ENCODE assay signal across 8 mouse cellular contexts in genomic region chr15:100598287-100598882, GRCm38 (mm10). TPM values are rescaled to one million over a fixed set of nuclear protein-coding genes. Genes with fewer than 3 reads are reported as not detected.
DNase-seq lines count a peak whose midpoint lies in the region; ATAC-seq and TF ChIP-seq lines count a peak whose summit lies in the region.

No protein-coding gene starts in this region.

- 22% methylated on average over 9 of the region's 9 CpGs for WGBS in kidney, embryonic 15.5 days
- 26% methylated on average over 9 of the region's 9 CpGs for WGBS in hindbrain, embryonic 11.5 days
- 29% methylated on average over 9 of the region's 9 CpGs for WGBS in lung, adult 2 months
- 17% methylated on average over 9 of the region's 9 CpGs for WGBS in stomach, embryonic 15.5 days

- peak overlapping the region; percentile 70 for H3K9ac ChIP-seq in kidney, embryonic 15.5 days
- H3K9ac ChIP-seq in hindbrain, embryonic 11.5 days (ENCODE audit: low read depth, low read length) = peak overlapping the region; percentile 91
- H3K9ac ChIP-seq in stomach, embryonic 15.5 days = no peak overlapping the region

- TF ChIP-seq CTCF in lung, adult 2 months (IDR thresholded peaks at IDR 0.05; ENCODE audit: insufficient read depth, low read length) = no peak

- H3K27me3 ChIP-seq in kidney, embryonic 15.5 days = peaks cover 13% of the 10 kb centered on the region
- H3K27me3 ChIP-seq in hindbrain, embryonic 11.5 days (ENCODE audit: control insufficient read depth, insufficient read depth, low read length) = peaks cover 16% of the 10 kb centered on the region
- H3K27me3 ChIP-seq in stomach, embryonic 15.5 days (replicated peaks) = 0 out of 2 replicates have a peak, but pooled peaks cover 4% of the 10 kb centered on the region

- peak overlapping the region; percentile 69 for H3K4me3 ChIP-seq in kidney, embryonic 15.5 days (replicated peaks)
- peak overlapping the region; percentile 77 for H3K4me3 ChIP-seq in hindbrain, embryonic 11.5 days (ENCODE audit: low read depth, low read length)
- H3K4me3 ChIP-seq in lung, adult 2 months (replicated peaks; ENCODE audit: extremely low read depth, low read depth, low read length) = peak overlapping the region; percentile 86
- H3K4me3 ChIP-seq in stomach, embryonic 15.5 days (replicated peaks) = peak overlapping the region; percentile 79

- H3K36me3 ChIP-seq in kidney, embryonic 15.5 days = no peaks in the 10 kb centered on the region
- no peaks in the 10 kb centered on the region for H3K36me3 ChIP-seq in hindbrain, embryonic 11.5 days (ENCODE audit: control insufficient read depth, insufficient read depth, low read length)
- no peaks in the 10 kb centered on the region for H3K36me3 ChIP-seq in stomach, embryonic 15.5 days

- intact Hi-C loops in gastrocnemius, postnatal 14 days (cut with DNase I; ENCODE audit: low total_unique reads) = no loop called here

- no peak for TF ChIP-seq POLR2A in lung, adult 2 months (IDR thresholded peaks at IDR 0.05; ENCODE audit: borderline replicate concordance, extremely low read depth, low read depth, low read length)

- no peaks in the 10 kb centered on the region for H3K9me3 ChIP-seq in kidney, embryonic 15.5 days (replicated peaks)
- H3K9me3 ChIP-seq in hindbrain, embryonic 11.5 days (ENCODE audit: control insufficient read depth, low read length) = no peaks in the 10 kb centered on the region
- H3K9me3 ChIP-seq in stomach, embryonic 15.5 days = no peaks in the 10 kb centered on the region

- H3K4me2 ChIP-seq in kidney, embryonic 15.5 days = peak overlapping the region; percentile 98
- H3K4me2 ChIP-seq in hindbrain, embryonic 11.5 days (replicated peaks; ENCODE audit: low read depth, low read length) = peak overlapping the region; percentile 81
- peak overlapping the region; percentile 98 for H3K4me2 ChIP-seq in stomach, embryonic 15.5 days

- DNase-seq in kidney, adult 11 months = no peak
- no peak for DNase-seq in hindbrain, embryonic 11.5 days (ENCODE audit: low spot score)
- peak; percentile 52 for DNase-seq in lung, adult 2 months
- DNase-seq in gastrocnemius, postnatal 25 days = no peak
- DNase-seq in gastrocnemius, postnatal 14 days = no peak
- no peak for DNase-seq in right cerebral cortex, postnatal 14 days

- peaks cover 33% of the 10 kb centered on the region for H3K4me1 ChIP-seq in kidney, embryonic 15.5 days
- peaks cover 5% of the 10 kb centered on the region; the same call in 1 of the 2 replicates for H3K4me1 ChIP-seq in hindbrain, embryonic 11.5 days (replicated peaks; ENCODE audit: control insufficient read depth, insufficient read depth, low read length)
- peaks cover 7% of the 10 kb centered on the region; the same call in 1 of the 2 replicates for H3K4me1 ChIP-seq in lung, adult 2 months (ENCODE audit: control insufficient read depth, insufficient read depth, low read length)
- H3K4me1 ChIP-seq in stomach, embryonic 15.5 days = 0 out of 2 replicates have a peak, but pooled peaks cover 5% of the 10 kb centered on the region

- peak overlapping the region; percentile 80; the same call in 1 of the 2 replicates for H3K27ac ChIP-seq in kidney, embryonic 15.5 days
- H3K27ac ChIP-seq in hindbrain, embryonic 11.5 days (ENCODE audit: low read depth, low read length) = no peak overlapping the region
- H3K27ac ChIP-seq in stomach, embryonic 15.5 days = no peak overlapping the region

- no peak for ATAC-seq in kidney, embryonic 15.5 days (replicated peaks; ENCODE audit: low FRiP score)
- ATAC-seq in hindbrain, embryonic 11.5 days (ENCODE audit: low FRiP score) = no peak
- no peak for ATAC-seq in stomach, embryonic 15.5 days (ENCODE audit: insufficient read depth, low FRiP score, low read depth)

RNA-seq across cellular contexts. Expression of gene Pou6f1, which starts 1.4 kb away (rescaled TPM):
- polyA plus RNA-seq in kidney, embryonic 15.5 days (2015; fragmentation: Nextera tagmentation; extraction: Ambion mirVana) = 8.4 and 9.1 TPM in 2 replicates
- 15.7 and 16.2 TPM in 2 replicates for polyA plus RNA-seq in hindbrain, embryonic 11.5 days (2014; fragmentation: Nextera tagmentation; extraction: Ambion mirVana)
- 34.8 and 40.2 TPM in 2 replicates for polyA plus RNA-seq in lung, adult 2 months (2012; rRNA removed)
- polyA plus RNA-seq in stomach, embryonic 15.5 days (2015; fragmentation: Nextera tagmentation; extraction: Ambion mirVana) = 4.7 and 4.9 TPM in 2 replicates
- total RNA-seq in gastrocnemius, postnatal 25 days (2021) = 10 to 100 TPM; 12.3 to 12.5 TPM
- total RNA-seq in gastrocnemius, postnatal 14 days (2021) = 1 to 10 TPM; 7.6 to 9.7 TPM

RNA-seq across cellular contexts. Expression of gene Dazap2, which starts 16.8 kb away (rescaled TPM):
- polyA plus RNA-seq in kidney, embryonic 15.5 days (2015; fragmentation: Nextera tagmentation; extraction: Ambion mirVana) = 237 and 241 TPM in 2 replicates
- 256 and 266 TPM in 2 replicates for polyA plus RNA-seq in hindbrain, embryonic 11.5 days (2014; fragmentation: Nextera tagmentation; extraction: Ambion mirVana)
- polyA plus RNA-seq in lung, adult 2 months (2012; rRNA removed) = 846 and 1,111 TPM in 2 replicates
- polyA plus RNA-seq in stomach, embryonic 15.5 days (2015; fragmentation: Nextera tagmentation; extraction: Ambion mirVana) = 194 and 215 TPM in 2 replicates
- total RNA-seq in gastrocnemius, postnatal 25 days (2021) = 10 to 100 TPM; 51.9 to 55.1 TPM
- total RNA-seq in gastrocnemius, postnatal 14 days (2021) = 10 to 100 TPM; 58.7 to 62.1 TPM

RNA-seq across cellular contexts. Expression of gene Smagp, which starts 38.4 kb away (rescaled TPM):
- polyA plus RNA-seq in kidney, embryonic 15.5 days (2015; fragmentation: Nextera tagmentation; extraction: Ambion mirVana) = 30.0 and 33.1 TPM in 2 replicates
- 4.1 and 5.5 TPM in 2 replicates for polyA plus RNA-seq in hindbrain, embryonic 11.5 days (2014; fragmentation: Nextera tagmentation; extraction: Ambion mirVana)
- polyA plus RNA-seq in lung, adult 2 months (2012; rRNA removed) = 102 and 115 TPM in 2 replicates
- 37.8 and 41.9 TPM in 2 replicates for polyA plus RNA-seq in stomach, embryonic 15.5 days (2015; fragmentation: Nextera tagmentation; extraction: Ambion mirVana)
- total RNA-seq in gastrocnemius, postnatal 25 days (2021) = 1 to 10 TPM; 2.5 to 3.0 TPM
- 1 to 10 TPM; 6.0 to 6.4 TPM for total RNA-seq in gastrocnemius, postnatal 14 days (2021)

RNA-seq across cellular contexts. Expression of gene Tfcp2, which starts 46.6 kb away (rescaled TPM):
- polyA plus RNA-seq in kidney, embryonic 15.5 days (2015; fragmentation: Nextera tagmentation; extraction: Ambion mirVana) = 38.1 and 38.2 TPM in 2 replicates
- 28.4 and 29.8 TPM in 2 replicates for polyA plus RNA-seq in hindbrain, embryonic 11.5 days (2014; fragmentation: Nextera tagmentation; extraction: Ambion mirVana)
- polyA plus RNA-seq in lung, adult 2 months (2012; rRNA removed) = 7.7 and 8.2 TPM in 2 replicates
- 22.5 and 25.9 TPM in 2 replicates for polyA plus RNA-seq in stomach, embryonic 15.5 days (2015; fragmentation: Nextera tagmentation; extraction: Ambion mirVana)
- total RNA-seq in gastrocnemius, postnatal 25 days (2021) = 10 to 100 TPM in 1 of 2 experiments, 1 to 10 TPM in 1; 9.3 to 11.1 TPM
- 10 to 100 TPM in 1 of 2 experiments, 1 to 10 TPM in 1; 9.6 to 11.6 TPM for total RNA-seq in gastrocnemius, postnatal 14 days (2021)
